Mouse (Mus musculus) thymus, postnatal 36 days (tissue): ENCODE results near the gene Galnt5.

Experiments
- DNase-seq, 2 experiments: peaks; one replicate each; pipeline ENCODE4 v3.0.0; 2022; ENCODE audit warnings: mixed read lengths in 2 of 2

Gene Galnt5

DNA sequence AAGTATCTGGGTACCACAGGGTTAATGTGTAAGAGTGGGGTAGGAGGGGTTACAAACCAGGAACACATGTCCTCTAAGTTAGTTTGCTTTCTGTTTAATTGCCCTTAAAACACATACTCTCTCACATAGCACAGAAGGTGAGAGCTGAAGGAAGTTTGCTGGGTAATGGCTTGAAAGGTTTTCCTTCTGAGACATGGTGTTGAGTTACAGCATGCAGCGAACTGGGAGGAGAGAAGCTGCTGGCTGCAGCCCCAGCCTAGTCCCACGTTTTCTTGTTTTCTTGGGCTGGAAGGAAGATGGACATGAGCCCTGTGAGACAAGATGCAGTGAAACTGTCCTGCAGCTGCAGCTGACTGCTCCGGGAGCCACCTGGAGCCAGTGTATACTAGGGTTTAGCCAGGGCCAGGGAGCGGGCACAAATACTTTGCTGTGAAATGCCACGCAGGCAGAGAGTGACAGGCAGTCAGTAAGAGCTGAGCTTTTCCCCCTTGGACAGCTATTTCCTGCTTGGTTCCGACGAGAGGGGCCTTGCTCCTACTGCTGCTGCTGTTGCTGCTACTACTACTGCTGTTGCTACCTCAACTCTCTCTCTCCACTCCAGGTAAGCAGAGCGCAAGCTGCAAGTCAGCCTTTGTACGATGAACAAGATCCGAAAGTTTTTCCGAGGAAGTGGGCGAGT lies at the start of gene Galnt5:
Gene Galnt5 (plus strand): TSS at position 133 of the 679 bp plus-strand sequence.
- DNase-seq, result no peak

DNA sequence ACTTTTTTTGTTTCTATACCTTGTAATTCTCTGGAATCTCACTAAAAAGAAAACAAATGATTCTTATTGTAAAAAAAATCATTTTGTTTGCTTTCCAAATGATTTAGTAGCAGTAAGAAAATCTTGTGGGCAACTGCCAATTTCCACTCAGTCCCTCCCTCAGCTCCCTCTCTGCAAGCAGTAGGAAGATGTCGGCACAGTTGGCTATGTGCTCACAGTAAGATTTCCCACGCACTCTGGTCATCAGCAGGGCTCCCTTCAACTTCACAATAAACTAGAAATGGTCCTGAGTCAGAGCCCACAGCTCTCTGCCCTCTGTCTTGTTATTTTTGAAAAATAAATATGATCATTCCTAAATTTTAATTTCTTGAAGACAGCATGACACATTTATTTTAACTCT lies 46.1 kb upstream of the Galnt5 start:
- DNase-seq, result no peak

DNA sequence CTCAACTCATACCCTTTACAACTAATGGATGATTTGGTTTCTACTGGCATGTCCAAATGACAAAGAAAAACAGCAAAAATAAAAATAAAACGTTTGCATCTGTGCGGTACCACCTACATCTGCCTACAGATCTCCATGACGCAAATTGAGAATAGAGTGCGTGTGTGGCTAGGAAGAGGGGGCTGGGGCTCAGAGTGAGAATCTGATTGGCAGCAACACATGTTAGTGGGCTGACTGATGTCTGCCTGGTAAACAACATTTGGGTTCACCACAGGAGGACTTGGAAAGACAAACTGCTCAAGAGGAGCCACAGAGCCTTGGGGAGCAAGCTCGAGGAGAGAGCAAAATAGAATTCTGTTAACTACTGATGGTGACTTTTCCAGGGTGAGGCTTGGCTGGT lies 36.9 kb upstream of the Galnt5 start:
- no peak for DNase-seq

DNA sequence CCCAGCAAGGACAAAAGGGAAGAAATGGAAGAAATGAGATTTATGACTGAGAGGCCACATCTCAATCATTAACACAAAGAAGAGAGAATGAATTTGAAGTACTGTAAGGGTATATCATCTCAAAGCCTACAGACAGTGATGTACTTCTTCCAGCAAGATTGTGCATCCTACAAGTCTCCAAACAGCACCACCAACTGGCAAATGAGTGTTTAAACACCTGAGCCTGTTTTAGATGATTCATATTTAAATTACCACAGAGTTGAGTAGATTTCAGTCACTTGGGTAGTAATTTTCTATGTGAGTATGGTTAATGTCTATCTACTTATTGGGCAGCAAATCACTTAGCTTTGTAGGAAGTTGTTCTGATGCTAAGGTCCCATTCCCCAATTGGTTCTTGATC lies 15.4 kb upstream of the Galnt5 start:
- DNase-seq, result no peak

DNA sequence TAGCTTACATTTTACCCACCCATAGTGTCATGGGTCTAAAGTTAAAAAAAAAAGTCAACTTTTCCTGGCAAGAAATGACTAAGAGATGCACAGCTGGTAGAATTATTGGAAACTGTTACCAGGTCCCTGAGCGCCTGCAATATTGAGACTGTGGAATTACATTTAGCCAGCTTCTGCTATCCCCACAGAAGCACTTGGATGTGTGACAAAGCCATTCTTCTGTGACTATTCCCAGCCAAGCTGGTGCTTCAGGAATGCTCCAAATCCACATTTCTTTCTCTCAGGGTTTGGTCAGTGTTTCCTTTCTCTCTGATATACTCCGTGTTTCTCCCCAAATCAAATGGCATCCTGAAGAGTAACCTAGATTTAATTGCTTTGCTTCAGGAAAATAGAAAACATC lies 6.6 kb upstream of the Galnt5 start:
- no peak for DNase-seq

DNA sequence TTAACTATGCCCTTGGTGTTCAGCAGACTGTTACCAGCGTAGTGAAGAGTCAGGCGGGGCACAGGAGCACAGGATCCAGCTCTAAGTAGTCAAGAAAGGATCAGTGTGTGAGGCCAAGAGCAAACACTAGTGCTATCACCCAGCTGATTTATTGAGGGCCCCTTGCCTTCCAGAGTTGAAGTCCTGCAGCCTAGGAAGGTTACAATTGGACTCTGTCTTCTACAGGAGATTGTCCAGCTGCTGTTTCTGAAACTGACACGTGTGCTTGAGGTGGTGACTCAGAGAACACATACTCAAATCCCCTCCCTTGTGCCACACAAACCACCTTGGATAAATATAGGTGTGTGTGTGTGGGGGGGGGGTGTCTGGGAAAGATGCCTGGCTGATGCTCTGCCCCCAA lies 3.8 kb downstream of the Galnt5 start:
- no peak for DNase-seq

DNA sequence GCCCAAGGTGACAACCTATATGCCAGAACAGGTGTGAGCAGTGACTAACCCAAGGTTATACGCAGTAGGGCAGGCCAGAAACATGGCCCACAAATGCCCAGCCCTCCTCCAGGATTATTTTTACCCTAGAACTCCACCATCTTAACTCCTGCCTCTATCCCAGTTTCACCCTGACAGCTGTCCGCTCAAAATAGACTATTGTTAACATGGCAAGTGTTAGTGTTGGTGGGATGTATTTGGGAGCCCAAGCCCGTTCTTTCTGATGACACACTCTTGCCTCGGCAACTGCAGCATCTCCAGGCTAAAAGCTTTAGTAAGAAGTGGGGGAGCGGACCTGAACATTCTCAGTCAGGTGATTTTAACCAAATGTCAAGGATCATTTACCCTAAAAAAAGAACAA lies 9.4 kb downstream of the Galnt5 start:
- no peak for DNase-seq

DNA sequence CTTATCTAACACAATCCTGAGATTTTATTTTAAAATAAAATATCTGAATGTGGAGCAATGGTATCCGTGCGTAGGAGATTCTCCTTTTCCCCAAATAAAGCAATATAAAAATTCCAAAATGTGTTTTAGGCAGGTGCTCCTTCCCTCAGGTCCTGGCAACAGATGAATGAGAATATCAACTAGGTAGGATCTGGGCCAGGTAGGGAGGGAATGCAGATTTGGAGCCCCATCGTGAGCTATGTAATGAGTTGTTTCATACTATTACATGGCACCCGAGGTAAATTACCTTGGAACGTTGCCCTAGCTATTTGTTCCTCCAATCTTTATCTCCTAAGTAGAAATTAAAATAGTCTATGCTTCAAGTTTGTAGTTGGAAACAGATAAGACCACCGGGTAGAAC lies 25.9 kb downstream of the Galnt5 start:
- no peak for DNase-seq

DNA sequence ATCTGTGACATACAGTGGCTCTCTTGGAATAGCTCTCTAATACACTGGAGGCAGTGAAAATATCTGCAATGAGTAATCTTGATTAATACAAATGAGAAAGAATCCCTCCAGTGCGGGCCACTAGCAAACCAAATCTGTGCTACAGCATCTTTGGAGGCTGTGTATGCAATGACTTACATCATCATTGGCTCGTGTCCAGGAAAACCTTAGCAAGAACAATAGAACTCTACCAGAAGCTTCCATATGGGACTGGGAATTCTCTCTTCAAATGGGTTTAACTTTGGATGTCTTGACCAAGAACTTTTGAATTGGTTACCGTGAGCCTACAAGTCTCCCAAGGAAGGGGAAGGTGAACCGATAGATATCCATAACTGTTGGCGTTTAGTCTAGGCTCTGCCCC lies 29.1 kb downstream of the Galnt5 start:
- no peak for DNase-seq

DNA sequence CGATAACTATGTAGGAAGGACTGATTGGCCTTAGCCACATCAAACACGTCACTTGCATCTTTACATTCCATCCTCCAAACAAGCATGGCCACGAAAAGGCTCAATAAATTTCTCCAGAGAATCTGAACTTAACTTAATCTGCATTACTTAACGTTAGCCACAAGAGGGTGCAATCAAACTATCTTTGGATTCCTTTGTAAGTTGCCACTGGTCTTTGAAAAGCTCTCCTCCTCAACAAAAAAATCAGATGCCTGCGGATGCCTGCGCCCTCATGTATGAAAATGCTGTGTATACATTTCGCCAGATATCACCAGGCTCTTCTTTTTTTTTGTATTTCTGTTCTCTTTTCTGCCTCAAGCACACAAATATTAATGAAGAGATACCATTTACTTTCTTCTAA lies 31.7 kb downstream of the Galnt5 start:
- DNase-seq, result no peak

DNA sequence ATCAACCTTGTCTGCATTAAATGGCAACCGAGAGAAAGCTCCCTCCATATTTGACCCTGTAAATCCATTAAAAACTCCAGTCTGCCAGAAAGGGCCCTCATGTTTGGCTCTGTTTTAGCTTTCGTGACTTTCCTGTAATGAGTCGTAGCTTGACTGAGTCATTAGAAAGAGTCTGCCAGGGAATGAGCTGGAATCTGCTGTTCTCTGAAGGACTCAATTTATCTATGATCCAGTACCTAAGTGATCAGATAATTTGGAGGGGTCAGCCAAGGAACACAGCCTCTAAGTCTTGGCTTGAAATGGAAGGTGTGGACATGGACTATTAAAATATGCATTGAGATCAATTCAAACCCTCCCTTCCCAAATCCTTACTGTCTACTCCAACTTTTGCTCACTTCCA lies 33.7 kb downstream of the Galnt5 start:
- no peak for DNase-seq

DNA sequence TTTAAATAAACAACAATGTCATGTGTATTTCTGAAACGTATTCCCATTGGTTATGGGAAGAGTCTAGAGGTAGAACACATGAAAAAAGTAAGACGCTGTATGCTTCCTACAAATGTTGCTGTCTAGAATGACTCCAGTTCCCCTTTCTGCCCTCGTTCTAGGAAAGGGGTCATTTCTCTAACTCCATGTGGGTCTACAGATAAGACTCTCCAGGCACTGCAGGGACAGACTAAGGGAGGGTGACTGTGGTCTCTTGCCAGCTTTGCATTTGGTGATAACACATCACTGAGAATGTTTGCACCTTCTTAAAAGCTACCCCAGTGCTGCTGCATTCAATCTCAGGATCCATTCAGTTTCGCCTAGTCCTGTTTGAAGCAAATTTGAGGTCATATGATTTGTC lies 38.0 kb downstream of the Galnt5 start:
- no peak for DNase-seq

DNA sequence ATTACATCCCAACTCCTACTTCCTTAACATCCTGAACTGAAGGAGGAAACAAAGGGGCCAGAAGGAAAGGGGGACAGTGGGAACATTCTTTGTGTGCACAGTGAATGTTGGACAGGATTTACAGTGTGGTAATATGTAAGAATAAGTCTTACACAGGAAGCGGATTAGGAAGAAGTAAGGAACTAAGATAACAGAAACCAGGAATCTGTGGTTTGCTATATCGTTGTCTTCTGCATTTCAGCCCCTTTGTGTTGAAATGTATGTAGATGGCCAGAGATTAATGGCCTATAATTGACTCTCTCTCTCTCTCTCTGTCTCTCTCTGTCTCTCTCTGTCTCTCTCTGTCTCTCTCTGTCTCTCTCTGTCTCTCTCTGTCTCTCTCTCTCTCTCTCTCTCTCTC lies 39.2 kb downstream of the Galnt5 start:
- no peak for DNase-seq

DNA sequence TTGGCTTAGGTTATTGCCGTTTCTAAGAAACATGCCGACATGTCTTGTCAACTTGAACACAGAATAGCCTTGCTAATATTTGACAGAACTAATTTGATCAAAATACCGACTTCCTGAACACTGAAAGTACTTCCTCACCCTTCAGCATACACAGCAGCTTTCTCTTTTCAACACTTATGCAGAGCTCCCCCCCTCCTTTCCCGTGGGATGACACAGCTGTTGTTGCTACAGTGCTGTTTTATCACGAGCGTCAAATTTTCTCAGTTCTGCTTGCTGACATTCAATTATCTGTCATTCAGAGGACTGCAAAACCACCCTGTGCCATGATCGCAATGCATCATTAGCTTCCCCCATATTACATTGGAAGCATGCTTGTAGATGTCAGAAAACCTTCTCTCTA lies 44.2 kb downstream of the Galnt5 start:
- no peak for DNase-seq

DNA sequence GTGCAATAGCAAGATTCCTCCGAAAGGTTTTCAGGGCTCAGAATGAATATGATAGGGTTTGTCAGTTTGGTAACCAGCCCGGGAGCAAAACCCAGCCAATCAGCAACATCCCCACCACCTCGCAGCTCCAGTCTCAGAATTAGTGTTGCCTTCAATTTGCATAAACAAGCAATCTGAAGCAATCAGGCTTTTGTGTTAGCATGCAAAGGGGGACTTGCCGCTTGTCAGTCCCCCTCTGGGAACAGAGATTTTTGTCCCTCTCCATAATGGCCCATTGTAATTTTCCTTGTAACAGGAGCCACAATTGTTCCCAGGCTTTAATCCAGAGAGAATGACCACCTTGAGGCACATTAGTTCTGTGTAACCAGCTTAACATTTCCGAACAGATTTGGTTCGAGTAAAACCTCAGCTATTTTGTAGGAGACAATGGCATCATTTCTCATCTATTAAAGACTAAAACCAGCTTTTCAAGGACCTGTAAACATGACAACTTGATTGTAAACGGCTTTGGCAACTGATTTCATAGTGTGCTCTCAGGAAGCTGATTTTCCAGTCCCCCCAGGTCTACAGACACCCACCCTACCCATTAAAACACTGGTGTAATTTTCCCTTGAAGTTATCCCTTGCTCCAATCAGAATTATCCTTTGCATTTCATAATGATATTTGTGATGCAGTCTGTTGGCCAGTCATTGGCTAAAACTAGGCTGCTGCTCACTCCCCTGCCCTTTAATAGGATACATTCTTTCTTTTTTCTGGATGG lies 55.3 kb downstream of the Galnt5 start, which contains the start of gene Ermn:
Gene Ermn (minus strand): TSS at position 44 of the 761 bp plus-strand sequence.
- DNase-seq, result no peak

DNA sequence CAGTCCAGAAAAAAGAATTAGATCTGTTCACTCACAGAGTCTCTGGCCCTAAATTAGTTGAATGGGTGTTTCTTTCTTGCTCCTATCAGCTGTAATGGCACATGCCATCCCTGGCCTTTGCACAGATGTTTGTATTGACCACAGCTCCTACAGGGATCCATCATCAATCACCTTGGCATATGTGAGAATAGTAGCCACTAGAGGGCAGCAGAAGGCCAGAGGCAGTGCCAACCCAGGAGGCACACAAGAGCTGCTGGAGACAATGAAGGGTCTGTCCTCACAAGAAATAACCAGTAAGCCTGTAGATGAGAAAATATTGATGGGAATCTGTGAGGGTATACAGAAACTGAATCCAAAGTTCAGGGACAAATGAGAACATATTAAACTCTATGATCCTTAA lies 57.7 kb downstream of the Galnt5 start:
- peak; percentile 56 to 64 for DNase-seq

DNA sequence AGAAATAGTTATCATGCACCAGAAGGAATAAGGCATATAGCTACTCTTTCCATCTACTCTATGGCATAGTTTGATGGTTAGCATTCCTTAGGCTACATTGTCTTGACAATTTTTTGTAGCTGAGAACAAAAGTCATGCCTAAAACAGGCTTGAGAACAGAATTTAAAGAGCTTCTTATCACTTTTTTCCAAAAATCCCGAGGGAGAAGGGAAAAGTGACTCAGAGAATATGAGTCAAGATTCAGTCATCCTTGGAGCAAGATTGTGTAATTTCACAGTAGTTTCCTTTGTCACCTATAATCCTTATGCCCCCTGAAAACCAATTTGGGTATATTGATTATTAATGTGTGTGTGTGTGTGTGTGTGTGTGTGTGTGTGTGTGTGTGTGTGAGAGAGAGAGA lies 82.2 kb downstream of the Galnt5 start:
- DNase-seq, result no peak

DNA sequence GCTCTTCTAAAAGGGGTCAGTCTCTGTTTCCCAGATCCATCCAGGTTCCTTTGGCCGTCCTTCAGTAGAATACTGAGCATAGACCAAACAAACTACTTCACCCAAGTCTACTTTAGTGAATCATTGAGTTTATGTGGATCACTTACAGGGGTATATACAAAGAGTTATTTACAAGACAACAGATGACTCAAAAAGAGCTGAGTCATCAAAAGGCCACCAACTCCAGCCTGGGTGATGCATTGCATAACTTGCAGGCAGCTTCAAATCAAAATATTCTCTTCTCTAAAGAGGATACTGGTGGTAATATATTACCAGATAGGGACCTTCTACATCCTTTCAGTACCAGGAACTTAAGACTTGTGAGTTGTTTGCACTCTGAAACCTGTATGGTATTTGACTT lies 88.7 kb downstream of the Galnt5 start:
- DNase-seq, result no peak

DNA sequence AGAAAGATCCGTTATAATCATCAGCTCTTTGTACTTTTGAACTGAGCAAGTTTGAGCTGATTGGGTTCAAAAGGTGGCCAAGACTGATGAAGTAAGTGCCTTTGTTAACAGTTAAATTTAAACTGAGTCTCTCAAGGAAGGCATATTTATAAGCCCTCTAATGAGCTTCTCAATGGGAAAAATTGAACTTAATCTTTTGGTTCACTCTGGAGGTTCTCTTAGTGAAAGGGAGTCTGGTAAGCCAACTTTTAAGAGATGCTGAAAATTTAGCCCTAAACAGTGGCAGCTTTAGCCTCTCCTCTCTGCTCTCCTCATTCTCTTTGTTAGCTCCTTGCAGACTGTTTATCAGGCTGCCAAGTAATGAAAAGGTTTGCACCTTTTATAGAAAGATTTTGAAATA lies 97.1 kb downstream of the Galnt5 start:
- DNase-seq, result no peak
